ENCODE assay signal across 29 mouse cellular contexts in genomic region chr12:79073362-79073761, GRCm38 (mm10). TPM values are rescaled to one million over a fixed set of nuclear protein-coding genes. Genes with fewer than 3 reads are reported as not detected.
"Had no signal": no experiment of that assay in that cellular context is flagged by ENCODE, and none has a peak within 500 bp of the region (broad histone marks: within the 10 kb centered on the region; RNA-seq: fewer than 3 reads in every experiment).

No protein-coding gene starts in this region.

- DNase-seq: forebrain, postnatal 0 days; gastrocnemius, postnatal 14 days; heart, postnatal 10 days; heart, postnatal 4 days; kidney, adult 11 months; kidney, adult 2 months; kidney, adult 9 months; kidney, postnatal 14 days; kidney, postnatal 36 days; layer of hippocampus, adult 9-11 months; layer of hippocampus, postnatal 36 days; liver; liver, embryonic 13.5 days had no signal

- H3K27me3 ChIP-seq: heart, embryonic 12.5 days; hindbrain, embryonic 12.5 days; kidney, embryonic 15.5 days; limb, embryonic 12.5 days; liver, embryonic 13.5 days had no signal

- H3K9me3 ChIP-seq: heart, embryonic 10.5 days; heart, embryonic 12.5 days; hindbrain, embryonic 10.5 days; hindbrain, embryonic 12.5 days; kidney, embryonic 15.5 days; limb, embryonic 10.5 days; limb, embryonic 12.5 days; liver, embryonic 13.5 days had no signal

- H3K9ac ChIP-seq: forebrain, postnatal 0 days; heart, embryonic 12.5 days; hindbrain, embryonic 12.5 days; hindbrain, embryonic 14.5 days; kidney, embryonic 15.5 days; limb, embryonic 12.5 days; liver, embryonic 13.5 days had no signal

- H3K27ac ChIP-seq: heart, embryonic 10.5 days; hindbrain, embryonic 10.5 days; hindbrain, embryonic 12.5 days; hindbrain, embryonic 14.5 days; kidney, embryonic 15.5 days; kidney, postnatal 0 days; limb, embryonic 10.5 days; limb, embryonic 12.5 days; liver, embryonic 13.5 days had no signal

- H3K4me2 ChIP-seq: heart, embryonic 12.5 days; hindbrain, embryonic 12.5 days; hindbrain, embryonic 14.5 days; kidney, embryonic 15.5 days; limb, embryonic 12.5 days; liver, embryonic 11.5 days; liver, embryonic 13.5 days had no signal

- ATAC-seq: forebrain, postnatal 0 days; hindbrain, embryonic 16.5 days; inflammation-experienced regulatory T-cells, adult 6 months had no signal

- H3K4me1 ChIP-seq: heart, embryonic 10.5 days; heart, embryonic 12.5 days; hindbrain, embryonic 10.5 days; hindbrain, embryonic 12.5 days; limb, embryonic 10.5 days; limb, embryonic 12.5 days had no signal

- H3K4me3 ChIP-seq: heart, embryonic 10.5 days; heart, embryonic 12.5 days; hindbrain, embryonic 10.5 days; hindbrain, embryonic 12.5 days; kidney, embryonic 15.5 days; limb, embryonic 10.5 days; limb, embryonic 12.5 days; liver, embryonic 13.5 days had no signal

RNA-seq across cellular contexts. Expression of gene Arg2, which starts 57.2 kb away (rescaled TPM):
- total RNA-seq: gastrocnemius, adult 18-20 months; gastrocnemius, adult 8-10 months; gastrocnemius, postnatal 14 days; granulocyte monocyte progenitor cell, adult 5-6 weeks; heart, postnatal 10 days; heart, postnatal 25 days; heart, postnatal 4 days had no signal
- polyA plus RNA-seq: liver, embryonic 11.5 days had no signal
